Mouse (Mus musculus): ENCODE results near the gene 2010003K11Rik. TPM values are rescaled to one million over a fixed set of nuclear protein-coding genes. Genes with fewer than 3 reads are reported as not detected.

Gene 2010003K11Rik
- polyA plus RNA-seq, 1 experiment = not detected

DNA sequence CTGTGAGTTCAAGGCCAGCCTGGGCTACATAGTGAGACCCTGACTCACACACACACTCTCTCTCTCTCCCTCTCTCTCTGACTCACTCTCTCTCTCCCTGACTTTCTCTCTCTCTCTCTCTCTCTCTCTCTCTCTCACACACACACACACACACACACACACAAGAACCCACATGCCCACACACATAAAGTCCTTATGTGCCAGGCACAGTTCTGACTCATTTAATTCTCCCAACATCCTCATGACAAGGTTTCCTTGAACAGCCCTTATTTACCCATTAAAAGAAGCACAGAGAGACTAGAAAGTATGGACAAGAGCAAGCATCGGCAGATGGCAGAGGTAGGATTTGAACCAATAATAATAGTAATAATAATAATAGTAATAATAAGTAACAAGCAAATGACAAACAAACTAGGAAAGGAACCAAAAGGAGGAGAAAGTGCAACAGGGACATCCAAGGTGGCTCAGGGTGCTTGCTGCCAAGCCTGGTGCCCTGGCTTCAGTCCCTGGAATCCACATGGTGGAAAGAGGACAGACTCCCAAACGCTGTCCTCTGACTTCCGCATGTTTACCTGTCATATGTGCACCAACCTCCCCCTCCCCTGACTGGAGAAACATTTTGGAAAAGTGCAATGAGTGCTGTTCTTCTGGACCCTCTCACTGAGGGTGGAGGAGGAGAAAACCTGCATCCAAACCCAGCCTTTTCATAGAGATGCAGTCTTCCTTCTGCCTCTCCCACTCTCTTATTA lies 16.1 kb downstream of the 2010003K11Rik start:
- TF ChIP-seq CTCF (IDR thresholded peaks at IDR 0.05; ENCODE audit: extremely low read depth, insufficient read depth, low read length) = no peak
- no peak for TF ChIP-seq POLR2A (IDR thresholded peaks at IDR 0.05; ENCODE audit: extremely low read depth, insufficient read depth, low read length)
- Histone ChIP-seq H3K4me1 (ENCODE audit: control insufficient read depth, insufficient read depth, low read length) (peaks cover 2% of the 10 kb centered on the region; the same call in 1 of the 2 replicates), H3K27ac (ENCODE audit: insufficient read depth, low read length) (0 out of 2 replicates have a peak overlapping the region, but pooled peaks have one; percentile 9), H3K4me3 (ENCODE audit: insufficient read depth, low read length) (no peak overlapping the region)

DNA sequence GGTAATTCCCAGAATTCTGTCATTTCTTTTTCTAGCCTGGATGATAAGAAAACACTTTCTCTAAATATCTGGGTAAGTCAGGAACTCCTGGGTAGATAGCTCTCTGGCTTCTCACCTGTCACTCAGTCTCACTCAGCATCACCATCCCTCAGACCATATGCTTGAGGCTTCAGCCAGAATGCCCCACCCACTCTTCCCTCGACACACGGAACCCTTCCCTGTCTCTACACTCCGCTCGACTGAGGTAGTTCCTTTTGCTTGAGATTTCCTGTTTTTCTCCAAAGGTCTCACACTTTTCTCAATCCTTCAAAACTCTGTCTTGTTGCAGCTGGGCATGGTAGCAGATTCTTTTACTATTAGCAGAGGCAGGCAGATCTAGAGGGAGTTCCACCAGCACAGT lies 17.1 kb downstream of the 2010003K11Rik start:
- TF ChIP-seq POLR2A (IDR thresholded peaks at IDR 0.05; ENCODE audit: extremely low read depth, insufficient read depth, low read length) = no peak
- TF ChIP-seq CTCF (IDR thresholded peaks at IDR 0.05; ENCODE audit: extremely low read depth, insufficient read depth, low read length) = no peak
- Histone ChIP-seq H3K4me1 (ENCODE audit: control insufficient read depth, insufficient read depth, low read length) (peaks cover 2% of the 10 kb centered on the region; the same call in 1 of the 2 replicates), H3K27ac (ENCODE audit: insufficient read depth, low read length) (no peak overlapping the region), H3K4me3 (ENCODE audit: insufficient read depth, low read length) (no peak overlapping the region)

DNA sequence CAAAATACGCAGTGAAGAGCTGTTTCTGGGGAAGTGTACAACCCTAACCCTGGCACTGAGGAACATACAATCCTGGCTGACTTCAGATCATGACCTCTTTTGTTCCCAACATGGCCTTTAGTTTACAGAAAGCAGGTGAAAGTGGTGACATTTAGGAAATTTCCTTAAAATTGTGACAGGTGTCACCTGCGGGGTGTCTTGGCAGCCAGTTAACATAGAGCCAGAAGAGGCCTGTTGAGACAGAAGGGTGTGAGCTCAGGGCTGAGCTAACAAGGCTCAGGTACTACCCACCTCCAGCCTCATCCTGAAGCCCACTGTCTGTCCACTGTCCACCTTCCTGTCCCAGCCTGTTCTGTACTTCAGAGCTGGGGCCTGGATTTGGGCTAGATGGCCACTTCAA lies 18.3 kb downstream of the 2010003K11Rik start:
- Histone ChIP-seq H3K4me1 (ENCODE audit: control insufficient read depth, insufficient read depth, low read length) (peaks cover 2% of the 10 kb centered on the region; the same call in 1 of the 2 replicates), H3K4me3 (ENCODE audit: insufficient read depth, low read length) (no peak overlapping the region), H3K27ac (ENCODE audit: insufficient read depth, low read length) (no peak overlapping the region)
- no peak for TF ChIP-seq POLR2A (IDR thresholded peaks at IDR 0.05; ENCODE audit: extremely low read depth, insufficient read depth, low read length)
- TF ChIP-seq CTCF (IDR thresholded peaks at IDR 0.05; ENCODE audit: extremely low read depth, insufficient read depth, low read length) = no peak

DNA sequence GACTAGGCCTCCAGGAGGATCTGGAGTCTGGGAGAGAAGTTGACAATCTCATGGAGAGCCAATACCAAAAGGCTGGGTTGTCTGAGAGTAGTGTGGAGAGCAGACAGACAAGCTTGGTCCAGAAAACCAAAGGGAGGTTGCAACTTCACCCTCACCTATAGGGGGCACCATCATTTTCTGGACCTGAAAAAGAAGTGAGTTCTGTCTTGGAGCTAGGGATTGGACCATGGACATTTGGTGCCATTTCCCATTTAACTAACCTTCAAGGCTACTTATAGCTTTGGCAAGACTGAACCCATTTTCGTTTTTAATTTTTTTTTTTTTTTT lies 20.2 kb downstream of the 2010003K11Rik start:
- no peak for TF ChIP-seq POLR2A (IDR thresholded peaks at IDR 0.05; ENCODE audit: extremely low read depth, insufficient read depth, low read length)
- peak; percentile 30; the same call in 1 of the 2 replicates for TF ChIP-seq CTCF (IDR thresholded peaks at IDR 0.05; ENCODE audit: extremely low read depth, insufficient read depth, low read length)
- no peak overlapping the region for H3K27ac ChIP-seq (ENCODE audit: insufficient read depth, low read length)
- no peak overlapping the region for H3K4me3 ChIP-seq (ENCODE audit: insufficient read depth, low read length)
- peaks cover 2% of the 10 kb centered on the region; the same call in 1 of the 2 replicates for H3K4me1 ChIP-seq (ENCODE audit: control insufficient read depth, insufficient read depth, low read length)

DNA sequence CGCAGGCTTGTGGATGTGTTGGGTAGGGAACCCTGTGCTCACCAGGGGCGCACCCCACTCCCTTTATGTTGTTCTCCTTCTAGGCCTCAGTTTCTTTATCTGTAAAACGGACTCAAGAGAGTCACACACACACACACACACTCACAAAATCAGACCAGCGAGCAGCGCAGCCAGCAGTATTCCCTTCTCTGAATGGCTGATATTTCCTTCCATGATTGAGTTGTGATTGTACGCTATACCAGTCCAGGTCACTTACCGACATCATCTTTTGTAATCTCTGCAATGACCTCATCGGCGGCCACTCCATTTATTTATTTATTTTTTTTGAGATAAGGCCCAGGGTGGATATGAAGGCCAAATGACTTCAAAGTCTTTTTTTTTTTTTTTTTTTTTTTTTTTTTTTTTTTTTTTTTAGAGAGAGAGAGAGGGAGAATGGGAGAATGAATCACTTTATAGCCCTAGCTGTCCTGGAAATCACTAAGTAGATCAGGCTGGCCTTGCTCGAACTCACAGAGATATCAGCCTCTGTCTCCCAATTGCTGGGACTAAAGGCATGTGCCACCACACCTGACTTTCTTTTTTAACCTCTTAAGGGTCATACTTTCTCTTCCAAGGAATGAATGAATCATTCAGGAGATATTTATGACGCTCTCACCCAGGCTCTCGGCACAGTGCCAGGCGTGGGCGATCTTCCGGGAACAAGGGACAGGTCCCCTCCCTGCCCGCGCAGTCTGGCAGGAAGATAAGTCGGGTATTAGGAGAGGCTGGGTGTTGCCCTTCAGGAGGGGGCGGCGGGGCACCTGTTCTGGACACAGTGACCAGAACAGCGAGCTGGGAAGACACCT lies 20.8 kb downstream of the 2010003K11Rik start, which contains the start of gene Syt12:
TSS of gene Syt12 (minus strand) at position 103 of the 845 bp plus-strand sequence.
- Histone ChIP-seq H3K4me3 (ENCODE audit: insufficient read depth, low read length) (peak within 1 kb of the TSS; percentile 41), H3K4me1 (ENCODE audit: control insufficient read depth, insufficient read depth, low read length) (no peaks in the 10 kb centered on the region), H3K27ac (ENCODE audit: insufficient read depth, low read length) (peak within 1 kb of the TSS; percentile 70)
- TF ChIP-seq CTCF (IDR thresholded peaks at IDR 0.05; ENCODE audit: extremely low read depth, insufficient read depth, low read length) = no peak
- TF ChIP-seq POLR2A (IDR thresholded peaks at IDR 0.05; ENCODE audit: extremely low read depth, insufficient read depth, low read length) = no peak

DNA sequence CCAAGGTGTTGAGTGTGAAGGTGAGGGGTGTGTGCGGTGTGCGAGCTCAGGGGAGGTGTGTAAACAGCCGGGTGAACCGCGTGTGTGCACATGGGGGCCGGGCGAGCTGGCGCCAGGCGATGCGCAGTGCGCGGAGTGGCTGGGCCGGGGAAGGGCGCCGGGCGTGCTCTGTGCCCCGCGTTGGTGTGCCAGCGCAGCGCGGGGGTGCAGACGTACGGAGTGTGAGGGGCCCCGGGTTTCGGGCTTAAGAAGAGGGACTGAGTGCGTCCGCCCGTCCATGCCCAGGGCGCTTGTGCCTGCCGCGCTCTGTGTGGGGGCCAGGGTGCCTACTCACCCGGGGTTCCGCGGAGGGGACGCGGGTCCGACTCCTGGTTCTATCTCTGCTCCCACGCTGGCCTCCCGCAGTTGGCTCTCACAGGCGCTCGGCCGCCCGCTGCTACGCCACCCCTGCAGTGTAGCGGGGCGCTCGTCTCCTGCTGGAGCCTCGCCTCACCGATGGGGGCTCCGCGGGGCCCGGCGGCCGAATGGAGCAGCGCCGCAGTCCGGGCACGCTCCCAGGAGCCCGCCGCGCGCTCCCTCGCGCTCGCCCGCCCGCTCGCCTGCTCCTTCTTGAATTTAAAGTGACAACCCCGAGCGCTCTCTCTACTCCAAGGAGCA lies 21.7 kb downstream of the 2010003K11Rik start:
- TF ChIP-seq CTCF (IDR thresholded peaks at IDR 0.05; ENCODE audit: extremely low read depth, insufficient read depth, low read length) (no peak), POLR2A (IDR thresholded peaks at IDR 0.05; ENCODE audit: extremely low read depth, insufficient read depth, low read length) (no peak)

DNA sequence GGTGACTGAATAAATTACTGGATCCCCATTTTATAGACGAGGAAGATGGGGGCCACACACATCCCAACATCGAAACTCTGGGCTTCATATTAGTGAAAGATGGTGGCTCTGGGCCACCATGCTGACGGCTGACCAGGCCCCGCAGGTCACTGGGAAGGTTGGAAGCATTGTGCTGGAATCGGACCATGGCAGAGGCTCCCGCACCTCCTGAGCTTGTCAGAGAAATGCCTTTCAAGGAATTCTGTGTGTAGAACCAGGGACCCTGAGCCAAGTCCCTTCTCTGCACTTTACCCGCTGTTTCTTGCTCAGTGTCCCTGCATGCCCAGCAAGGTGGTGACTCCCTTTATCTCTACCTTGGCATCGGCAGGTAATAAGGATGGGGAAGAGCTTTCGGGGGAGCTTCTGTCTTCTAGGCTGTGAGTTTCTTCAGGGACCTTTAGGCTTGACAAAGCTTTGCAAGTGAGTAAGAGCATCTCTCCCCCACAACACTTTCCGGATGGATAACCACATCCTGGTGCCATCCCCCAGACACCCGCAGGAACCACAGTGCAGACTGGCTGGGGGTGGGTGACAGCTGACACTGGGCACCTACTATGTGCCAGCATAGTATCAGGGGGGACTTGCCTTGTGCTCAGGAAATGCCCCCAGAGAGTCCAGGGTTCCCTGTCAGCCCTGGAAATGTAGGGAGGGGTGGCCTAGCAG lies 23.0 kb downstream of the 2010003K11Rik start:
- no peak overlapping the region for H3K27ac ChIP-seq (ENCODE audit: insufficient read depth, low read length)
- no peak overlapping the region; the same call in 1 of the 2 replicates for H3K4me3 ChIP-seq (ENCODE audit: insufficient read depth, low read length)
- H3K4me1 ChIP-seq (ENCODE audit: control insufficient read depth, insufficient read depth, low read length) = no peaks in the 10 kb centered on the region
- TF ChIP-seq CTCF (IDR thresholded peaks at IDR 0.05; ENCODE audit: extremely low read depth, insufficient read depth, low read length) (no peak), POLR2A (IDR thresholded peaks at IDR 0.05; ENCODE audit: extremely low read depth, insufficient read depth, low read length) (no peak)

More for the DNA sequence above, 21.7 kb downstream of the 2010003K11Rik start:
- no peaks in the 10 kb centered on the region for H3K4me1 ChIP-seq (ENCODE audit: control insufficient read depth, insufficient read depth, low read length)
- H3K27ac ChIP-seq (ENCODE audit: insufficient read depth, low read length) = peak overlapping the region; percentile 70
- peak overlapping the region; percentile 41 for H3K4me3 ChIP-seq (ENCODE audit: insufficient read depth, low read length)

DNA sequence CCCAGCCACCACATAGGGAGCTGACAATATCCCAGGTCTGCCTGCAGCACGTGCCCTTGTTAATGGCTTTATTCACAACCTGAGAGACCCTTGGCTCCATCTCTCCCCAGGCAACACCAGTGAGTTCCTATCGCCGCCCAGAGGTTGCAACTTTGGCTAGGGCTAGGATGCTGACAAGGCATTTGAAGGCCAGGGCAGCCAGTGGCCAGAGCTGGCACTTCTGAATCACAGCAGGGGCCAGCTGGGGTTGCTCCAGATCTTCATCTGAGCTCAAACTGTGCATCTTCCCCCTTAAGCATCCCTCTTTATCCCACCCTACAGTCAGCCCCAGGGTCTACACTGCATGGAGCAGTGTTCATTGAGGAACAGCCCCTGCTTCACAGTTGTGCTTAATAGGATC lies 23.6 kb downstream of the 2010003K11Rik start:
- TF ChIP-seq CTCF (IDR thresholded peaks at IDR 0.05; ENCODE audit: extremely low read depth, insufficient read depth, low read length) (no peak), POLR2A (IDR thresholded peaks at IDR 0.05; ENCODE audit: extremely low read depth, insufficient read depth, low read length) (no peak)

DNA sequence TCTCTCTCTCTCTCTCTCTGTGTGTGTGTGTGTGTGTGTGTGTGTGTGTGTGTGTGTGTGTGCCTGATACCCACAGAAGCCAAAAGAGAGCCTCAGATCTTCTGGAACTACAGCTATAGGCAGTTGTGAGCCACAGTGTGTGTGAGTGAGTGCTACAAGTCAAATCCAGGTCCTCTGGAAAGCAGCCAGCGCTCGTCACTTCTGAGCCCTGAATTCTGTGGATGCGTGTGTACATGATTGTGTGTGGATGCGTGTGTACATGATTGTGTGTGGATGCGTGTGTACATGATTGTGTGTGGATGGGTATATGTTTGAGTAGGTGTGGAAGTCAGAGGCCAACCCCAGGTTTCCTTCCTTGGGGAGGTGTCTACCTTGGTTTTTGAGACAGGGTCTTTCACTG lies 24.8 kb downstream of the 2010003K11Rik start:
- H3K4me3 ChIP-seq (ENCODE audit: insufficient read depth, low read length) = no peak overlapping the region

More for the DNA sequence above, 23.6 kb downstream of the 2010003K11Rik start:
- Histone ChIP-seq H3K4me1 (ENCODE audit: control insufficient read depth, insufficient read depth, low read length) (no peaks in the 10 kb centered on the region), H3K27ac (ENCODE audit: insufficient read depth, low read length) (no peak overlapping the region), H3K4me3 (ENCODE audit: insufficient read depth, low read length) (no peak overlapping the region)

More for the DNA sequence above, 24.8 kb downstream of the 2010003K11Rik start:
- H3K27ac ChIP-seq (ENCODE audit: insufficient read depth, low read length) = no peak overlapping the region
- no peaks in the 10 kb centered on the region for H3K4me1 ChIP-seq (ENCODE audit: control insufficient read depth, insufficient read depth, low read length)
- TF ChIP-seq CTCF (IDR thresholded peaks at IDR 0.05; ENCODE audit: extremely low read depth, insufficient read depth, low read length) (no peak), POLR2A (IDR thresholded peaks at IDR 0.05; ENCODE audit: extremely low read depth, insufficient read depth, low read length) (no peak)
